Mouse (Mus musculus): Measurements from ENCODE around the gene Prkd1.

The Prkd1 gene

GRCm38 (mm10) chr12:50430129-50430703, 218.7 kb downstream of the Prkd1 start:
- DNase-seq (ENCODE audit: low read depth, low spot score), result no peak

- no peak for DNase-seq (ENCODE audit: low read depth, low spot score)
Observed at GRCm38 (mm10) chr12:50352404-50352803, 296.5 kb downstream of the Prkd1 start.

GRCm38 (mm10) chr12:50333182-50333581, 315.7 kb downstream of the Prkd1 start:
- DNase-seq (ENCODE audit: low read depth, low spot score), result no peak

- no peak for DNase-seq (ENCODE audit: low read depth, low spot score)
Observed at GRCm38 (mm10) chr12:50314634-50315033, 334.3 kb downstream of the Prkd1 start.

GRCm38 (mm10) chr12:50309276-50309675, 339.6 kb downstream of the Prkd1 start:
- no peak for DNase-seq (ENCODE audit: low read depth, low spot score)

GRCm38 (mm10) chr12:50301334-50301733, 347.6 kb downstream of the Prkd1 start:
- no peak for DNase-seq (ENCODE audit: low read depth, low spot score)

GRCm38 (mm10) chr12:50296067-50296466, 352.8 kb downstream of the Prkd1 start:
- DNase-seq (ENCODE audit: low read depth, low spot score), result no peak

- no peak for DNase-seq (ENCODE audit: low read depth, low spot score)
Observed at GRCm38 (mm10) chr12:50295549-50295948, 353.3 kb downstream of the Prkd1 start.

- DNase-seq (ENCODE audit: low read depth, low spot score), result no peak
Observed at GRCm38 (mm10) chr12:50292834-50293233, 356.1 kb downstream of the Prkd1 start.
